Mouse (Mus musculus) macrophage (primary cell): Measurements from ENCODE around the gene Cyp4f13. TPM values are rescaled to one million over a fixed set of nuclear protein-coding genes. Genes with fewer than 3 reads are reported as not detected.
A peak's percentile ranks its signal among the peaks of the same experiment; 100 is the strongest.

Source experiments
- H3K27ac ChIP-seq: fragments of 350-480 bp; formaldehyde crosslinking; 2 replicates; pipeline ENCODE4 v1.9.0; 2021
- H3K36me3 ChIP-seq: fragments of 350-480 bp; formaldehyde crosslinking; 2 replicates; pipeline ENCODE4 v1.9.0; 2021; ENCODE audit errors: inconsistent target
- H3K4me3 ChIP-seq: fragments of 350-480 bp; formaldehyde crosslinking; 2 replicates; pipeline ENCODE4 v1.9.0; 2021; ENCODE audit errors: inconsistent target
- H3K79me2 ChIP-seq: fragments of 350-480 bp; formaldehyde crosslinking; 2 replicates; pipeline ENCODE4 v1.9.0; 2021; ENCODE audit errors: inconsistent target
- WGBS: methylation state at CpG from one replicate; pipeline ENCODE4 v1.1.7; 2026; ENCODE audit warnings: inconsistent platforms; ENCODE audit not compliant: missing documents; 5-methylcytosine and 5-hydroxymethylcytosine counted together
- polyA plus RNA-seq: library from polyadenylated mRNA; stranded (reverse); fragments of 250-400 nt; gene quantifications from 3 replicates; pipeline ENCODE4 v1.2.4, GENCODE M21; 2018; ENCODE audit warnings: inconsistent platforms

Cyp4f13 gene
- polyA plus RNA-seq, 1 experiment from 2014 or later = 21.1 TPM

DNA sequence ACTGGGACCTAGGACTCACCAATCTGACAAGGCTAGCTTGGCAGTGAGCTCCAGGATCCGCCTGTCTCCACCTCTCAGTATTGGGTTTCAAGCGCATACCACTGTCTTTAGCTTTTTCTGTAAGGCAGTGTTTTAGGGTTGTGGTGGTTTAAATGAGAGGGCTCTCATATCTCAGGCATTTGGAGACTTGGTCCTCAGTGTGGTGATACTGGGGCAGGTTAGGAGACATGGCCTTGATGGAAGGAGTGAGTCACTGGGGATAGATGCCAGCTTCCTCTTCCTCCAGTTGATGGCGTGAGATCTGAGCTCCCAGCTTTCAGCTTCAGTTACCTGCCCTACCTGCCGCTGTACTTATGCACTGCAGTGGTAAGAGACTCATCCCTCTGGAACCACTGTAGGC is 7.4 kb downstream of the Cyp4f13 start:
- Histone ChIP-seq H3K27ac (no peak overlapping the region), H3K4me3 (no peak overlapping the region)
- 96% methylated on average over 4 of the region's 4 CpGs for WGBS

DNA sequence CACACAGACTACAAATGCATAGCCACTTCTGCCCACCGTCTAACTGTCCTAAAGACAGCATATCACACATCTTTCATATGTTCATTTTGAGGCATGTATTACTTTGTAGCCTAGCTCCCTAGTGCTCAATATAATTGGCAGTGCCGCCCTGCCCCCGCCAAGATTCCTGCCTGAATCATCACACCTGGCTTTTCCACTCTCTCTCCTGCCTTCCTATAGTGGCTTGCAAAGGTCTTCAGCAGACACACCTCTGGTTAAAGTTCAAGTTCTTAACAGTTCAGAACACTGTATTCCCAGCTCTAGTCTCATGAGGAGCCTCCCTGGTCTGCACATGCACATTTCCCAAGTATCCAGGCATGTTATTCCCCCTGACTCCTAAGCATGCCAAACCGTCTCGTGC is 19.4 kb downstream of the Cyp4f13 start:
- Histone ChIP-seq H3K36me3 (no peaks in the 10 kb centered on the region), H3K27ac (no peak overlapping the region), H3K79me2 (no peaks in the 10 kb centered on the region), H3K4me3 (no peak overlapping the region)
- WGBS = 93% methylated on average over 5 of the region's 5 CpGs

More for the DNA sequence above, 7.4 kb downstream of the Cyp4f13 start:
- Histone ChIP-seq H3K79me2 (no peaks in the 10 kb centered on the region), H3K36me3 (no peaks in the 10 kb centered on the region)

DNA sequence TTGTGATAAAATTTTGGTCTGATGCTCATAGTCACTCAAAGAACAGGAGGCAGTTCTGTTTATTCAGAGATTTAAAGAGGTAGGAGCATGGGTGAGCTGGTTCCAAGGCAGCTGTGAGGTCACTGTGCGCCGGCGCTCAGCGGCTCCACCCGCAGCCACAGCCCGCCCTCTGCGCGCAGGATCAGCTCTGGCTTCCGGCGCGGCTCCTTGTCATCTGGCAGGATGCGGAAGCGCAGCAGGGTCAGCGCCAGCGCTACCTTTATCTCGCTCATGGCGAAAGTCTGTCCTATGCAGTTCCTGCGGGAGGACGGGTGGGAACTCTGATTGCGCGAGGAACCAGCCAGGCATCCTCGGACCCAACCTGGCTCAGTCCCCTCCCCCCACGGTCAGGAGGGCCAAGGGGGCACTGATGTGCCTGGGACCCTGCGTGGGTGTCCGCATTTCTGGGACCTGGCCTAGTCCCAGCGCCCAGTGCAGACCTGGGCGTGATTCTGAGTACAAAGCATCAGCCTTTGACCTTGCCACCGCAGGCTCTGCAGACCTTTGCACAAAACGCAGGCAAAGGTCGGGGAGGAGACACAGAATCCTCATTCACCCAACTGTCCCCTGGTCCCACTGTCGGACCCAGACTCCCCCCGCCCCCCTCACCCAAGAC is 22.4 kb downstream of the Cyp4f13 start:
- H3K79me2 ChIP-seq = no peaks in the 10 kb centered on the region
- no peaks in the 10 kb centered on the region for H3K36me3 ChIP-seq
- H3K27ac ChIP-seq = no peak overlapping the region
- 21% methylated on average over 32 of the region's 32 CpGs for WGBS
- peak overlapping the region; percentile 27 for H3K4me3 ChIP-seq

DNA sequence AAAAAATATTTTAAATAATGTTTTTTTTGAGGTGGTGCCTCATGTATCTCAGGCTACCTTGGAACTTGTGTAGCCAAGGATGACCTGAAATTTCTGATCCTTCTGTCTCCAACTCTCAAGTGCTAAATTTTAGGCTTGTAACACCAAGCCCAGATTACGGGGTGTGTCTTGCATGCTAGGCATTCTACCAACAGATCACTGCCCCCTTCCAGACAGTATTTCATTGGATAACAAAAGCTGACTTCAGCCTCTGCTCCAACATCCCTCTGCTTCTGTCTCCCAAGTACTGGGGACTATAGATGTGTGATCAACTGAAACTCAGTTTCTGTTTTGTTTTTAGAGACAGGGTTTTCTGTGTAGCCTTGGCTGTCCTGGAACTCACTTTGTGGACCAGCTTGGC is 23.5 kb downstream of the Cyp4f13 start:
- Histone ChIP-seq H3K79me2 (no peaks in the 10 kb centered on the region), H3K4me3 (no peak overlapping the region), H3K36me3 (no peaks in the 10 kb centered on the region), H3K27ac (no peak overlapping the region)
- 93% methylated on average over 1 of the region's 1 CpGs for WGBS

DNA sequence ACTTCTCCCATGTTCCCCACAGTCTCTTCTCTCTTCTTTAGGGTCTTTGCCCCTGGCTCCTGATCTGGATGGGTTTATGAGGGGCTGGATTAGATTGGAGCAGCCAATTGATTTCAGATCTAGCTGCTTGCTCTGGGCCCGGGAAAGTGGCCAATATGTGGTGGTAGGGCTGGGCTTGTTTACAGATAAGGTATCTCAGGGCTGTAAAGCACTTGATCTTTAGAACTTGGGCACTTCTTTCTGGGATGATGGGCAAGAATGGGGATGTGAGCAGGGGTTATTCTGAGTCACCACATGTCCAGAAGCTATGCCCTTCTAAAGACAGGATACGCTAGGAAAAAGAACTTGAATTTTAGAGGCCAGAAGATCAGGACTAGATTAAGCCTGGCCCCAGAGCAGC is 28.1 kb downstream of the Cyp4f13 start:
- H3K79me2 ChIP-seq = no peaks in the 10 kb centered on the region
- no peak overlapping the region for H3K4me3 ChIP-seq
- H3K27ac ChIP-seq = no peak overlapping the region
- H3K36me3 ChIP-seq = no peaks in the 10 kb centered on the region
- 59% methylated on average over 2 of the region's 2 CpGs for WGBS

DNA sequence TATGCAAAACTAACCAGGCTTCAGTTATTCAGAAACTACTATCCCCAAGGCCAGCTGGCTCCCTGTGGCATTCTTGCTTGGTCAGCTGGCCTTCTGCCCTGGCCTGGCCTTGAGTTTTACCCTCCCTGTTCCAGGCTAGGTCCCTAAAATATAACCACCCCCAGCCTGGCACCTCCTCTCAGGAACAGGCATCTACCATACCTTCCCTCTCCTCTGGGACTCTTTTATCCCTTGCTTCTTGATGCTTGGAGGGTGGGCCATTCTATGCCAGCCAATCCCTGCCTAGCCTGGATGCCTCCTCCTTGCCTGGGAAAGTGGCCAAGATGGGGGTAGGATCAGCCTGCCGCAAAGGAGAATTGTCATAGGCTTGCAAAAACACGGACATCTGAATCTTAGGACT is 30.1 kb downstream of the Cyp4f13 start, which contains the start of gene Cyp4f14:
Cyp4f14 (minus strand) TSS at position 212 of the 400 bp plus-strand sequence.
- H3K27ac ChIP-seq = no peak within 1 kb of the TSS
- no peak within 1 kb of the TSS for H3K4me3 ChIP-seq
- H3K79me2 ChIP-seq = no peaks in the 10 kb centered on the region
- H3K36me3 ChIP-seq = no peaks in the 10 kb centered on the region
- WGBS = 78% methylated on average over 2 of the region's 2 CpGs

DNA sequence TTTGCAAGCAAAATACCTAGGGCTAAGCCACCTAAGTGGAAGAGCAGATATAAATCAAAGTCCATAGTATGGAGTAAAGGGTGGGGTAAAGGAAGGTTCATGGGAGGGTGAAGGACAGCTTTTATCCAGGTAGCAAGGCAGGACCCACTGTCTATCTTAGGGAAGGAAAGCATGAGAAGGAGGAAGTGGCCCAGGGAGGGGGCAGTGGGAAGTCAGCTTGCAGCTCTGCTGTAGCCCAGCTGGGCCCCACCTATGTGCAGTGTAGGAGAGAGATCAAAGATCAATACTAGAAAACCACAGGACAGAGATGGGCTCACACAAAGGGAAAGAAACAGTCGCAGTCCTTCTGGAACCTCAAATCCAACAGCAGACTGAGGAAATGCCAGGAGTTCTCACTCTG is 31.1 kb downstream of the Cyp4f13 start:
- WGBS = 67% methylated on average over 1 of the region's 1 CpGs
- H3K27ac ChIP-seq = no peak overlapping the region
- no peak overlapping the region for H3K4me3 ChIP-seq
- no peaks in the 10 kb centered on the region for H3K79me2 ChIP-seq
- H3K36me3 ChIP-seq = no peaks in the 10 kb centered on the region

DNA sequence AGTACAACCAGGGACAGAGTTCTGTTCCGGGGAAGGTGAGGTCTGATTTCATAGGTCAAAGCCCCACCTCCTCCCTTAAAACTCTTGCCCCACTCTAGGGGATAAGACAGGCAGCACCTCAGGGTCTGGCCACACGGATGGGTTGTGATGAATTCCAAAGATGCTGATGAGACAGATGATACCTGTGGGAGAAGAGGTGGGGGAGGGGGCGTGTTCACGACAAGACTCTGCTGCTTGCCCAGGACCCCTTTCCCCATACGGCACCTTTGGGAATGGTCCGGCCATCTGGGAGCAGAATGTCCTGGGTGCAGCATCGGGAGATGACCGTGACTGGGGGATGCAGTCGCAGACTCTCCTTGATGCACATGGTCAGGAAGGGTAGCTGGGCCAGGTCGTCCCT is 41.0 kb downstream of the Cyp4f13 start:
- no peaks in the 10 kb centered on the region for H3K36me3 ChIP-seq
- 76% methylated on average over 10 of the region's 10 CpGs for WGBS

DNA sequence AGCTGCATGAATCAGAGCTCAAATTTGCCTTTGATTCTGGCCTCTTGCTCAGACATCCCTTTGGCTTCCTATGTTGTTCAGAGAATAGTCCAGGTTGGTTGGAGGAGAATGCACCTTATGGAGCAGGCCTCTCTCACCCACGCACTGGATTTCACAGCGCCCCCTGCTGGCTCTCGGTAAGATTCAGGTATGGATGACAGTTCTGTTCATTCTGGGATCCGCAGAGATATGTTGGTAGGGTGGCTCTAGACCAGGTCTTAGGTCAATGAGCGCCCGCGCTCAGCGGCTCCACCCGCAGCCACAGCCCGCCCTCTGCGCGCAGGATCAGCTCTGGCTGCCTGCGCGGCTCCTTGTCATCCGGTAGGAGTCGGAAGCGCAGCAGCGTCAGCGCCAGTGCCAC is 42.0 kb downstream of the Cyp4f13 start:
- Histone ChIP-seq H3K4me3 (no peak overlapping the region), H3K79me2 (no peaks in the 10 kb centered on the region), H3K27ac (no peak overlapping the region), H3K36me3 (no peaks in the 10 kb centered on the region)
- whole genome bisulfite sequencing = 19% methylated on average over 17 of the region's 19 CpGs

More for the DNA sequence above, 41.0 kb downstream of the Cyp4f13 start:
- no peak overlapping the region for H3K27ac ChIP-seq
- H3K4me3 ChIP-seq = no peak overlapping the region
- H3K79me2 ChIP-seq = no peaks in the 10 kb centered on the region

DNA sequence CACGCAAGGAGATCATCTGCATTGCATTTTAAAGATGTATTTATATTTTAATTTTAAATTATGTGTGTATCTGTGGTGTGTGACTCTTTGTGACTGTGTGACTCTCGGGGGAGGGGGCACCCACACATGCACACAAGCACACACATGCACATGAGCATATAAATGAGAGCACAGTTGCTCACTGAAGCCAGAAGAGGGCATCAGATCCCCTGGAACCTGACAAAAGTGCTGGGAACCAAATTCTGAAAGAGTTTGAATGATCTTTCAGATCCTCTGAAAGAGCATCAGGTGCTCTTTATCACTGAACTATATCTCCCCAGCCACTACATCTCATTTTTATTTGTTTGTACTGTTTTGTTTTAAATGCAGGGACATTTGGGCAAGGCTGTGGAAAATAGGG is 42.8 kb downstream of the Cyp4f13 start:
- 50% methylated on average over 2 of the region's 2 CpGs for WGBS
- no peak overlapping the region for H3K4me3 ChIP-seq
- H3K79me2 ChIP-seq = no peaks in the 10 kb centered on the region
- H3K27ac ChIP-seq = no peak overlapping the region
- H3K36me3 ChIP-seq = no peaks in the 10 kb centered on the region

DNA sequence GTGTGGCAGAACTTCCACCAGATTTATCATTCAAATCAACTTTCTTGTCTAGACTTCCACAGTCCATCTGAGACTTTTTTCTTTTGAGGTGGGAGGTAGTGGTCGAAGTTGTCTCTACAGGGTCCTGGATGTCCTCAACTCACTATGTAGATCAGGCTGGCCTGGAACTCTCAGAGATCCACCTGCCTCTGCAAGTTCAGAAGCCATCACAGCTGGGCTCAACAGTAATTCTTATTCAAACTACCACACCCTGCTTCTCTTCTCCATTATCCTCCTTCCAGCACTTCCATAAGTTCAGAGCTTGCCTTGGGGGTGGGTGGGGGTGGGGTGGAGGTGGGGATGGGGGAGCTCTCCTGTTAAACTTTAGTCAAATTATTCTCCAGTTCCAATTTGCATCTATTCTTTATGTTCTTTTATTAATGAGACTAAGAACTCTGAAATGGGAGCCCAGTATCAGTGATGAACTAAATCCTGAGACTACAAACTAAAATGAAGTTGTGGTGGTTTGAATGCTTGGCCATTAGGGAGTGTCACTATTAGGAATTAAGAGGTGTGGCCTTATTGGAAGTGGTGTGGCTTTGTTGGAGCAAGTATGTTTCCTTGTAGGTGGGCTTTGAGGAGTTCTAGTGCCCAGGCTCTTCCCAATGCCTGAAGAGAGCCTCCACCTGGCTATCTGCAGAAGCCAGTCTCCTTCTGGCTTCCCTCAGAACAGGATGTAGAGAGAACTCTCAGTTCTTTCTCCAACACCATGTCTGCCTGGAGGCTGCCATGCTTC is 45.3 kb downstream of the Cyp4f13 start:
- no peaks in the 10 kb centered on the region for H3K36me3 ChIP-seq
- no peak overlapping the region for H3K4me3 ChIP-seq
- H3K79me2 ChIP-seq = no peaks in the 10 kb centered on the region
- 63% methylated on average over 1 of the region's 1 CpGs for WGBS
- H3K27ac ChIP-seq = no peak overlapping the region

DNA sequence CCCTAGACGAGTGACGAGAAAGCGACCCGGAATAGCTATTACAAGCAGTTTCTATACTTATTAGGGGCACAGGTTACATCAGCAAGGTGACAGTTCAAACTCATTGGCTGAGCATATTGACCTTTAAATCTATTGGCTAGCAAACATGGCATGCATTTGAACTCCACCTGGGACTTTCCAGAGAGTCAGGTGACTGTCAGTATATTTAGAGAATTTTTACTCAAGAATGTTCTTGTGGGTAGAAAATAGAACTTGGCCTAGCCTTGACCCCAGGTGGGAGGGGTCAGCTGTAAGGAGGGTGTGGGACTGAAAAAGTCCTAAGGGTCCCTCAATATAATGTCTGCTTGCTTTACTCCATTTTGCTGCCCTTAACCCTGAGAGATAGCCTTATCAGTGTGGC is 51.8 kb downstream of the Cyp4f13 start:
- H3K4me3 ChIP-seq = no peak overlapping the region

DNA sequence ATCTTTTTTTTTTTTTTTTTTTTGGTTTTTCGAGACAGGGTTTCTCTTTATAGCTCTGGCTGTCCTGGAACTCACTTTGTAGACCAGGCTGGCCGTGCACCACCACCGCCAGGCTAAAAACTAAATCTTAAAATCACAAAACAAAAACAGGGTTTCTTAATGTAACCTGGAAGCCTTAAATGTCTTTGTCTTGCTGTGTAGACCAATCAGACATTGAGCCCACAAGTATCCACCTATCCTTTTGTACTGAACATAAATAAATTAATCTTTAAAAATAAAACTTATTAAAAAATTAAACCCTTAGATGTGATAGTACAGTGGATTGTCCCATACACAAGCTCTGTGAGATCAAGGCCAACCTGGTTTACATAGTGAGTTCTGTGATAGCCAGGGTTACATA is 53.3 kb downstream of the Cyp4f13 start:
- 100% methylated on average over 2 of the region's 3 CpGs for WGBS
- Histone ChIP-seq H3K4me3 (no peak overlapping the region), H3K36me3 (no peaks in the 10 kb centered on the region)

More for the DNA sequence above, 51.8 kb downstream of the Cyp4f13 start:
- no peaks in the 10 kb centered on the region for H3K36me3 ChIP-seq
- peaks cover 10% of the 10 kb centered on the region; the same call in 1 of the 2 replicates for H3K79me2 ChIP-seq
- WGBS = 98% methylated on average over 4 of the region's 4 CpGs
- H3K27ac ChIP-seq = no peak overlapping the region

DNA sequence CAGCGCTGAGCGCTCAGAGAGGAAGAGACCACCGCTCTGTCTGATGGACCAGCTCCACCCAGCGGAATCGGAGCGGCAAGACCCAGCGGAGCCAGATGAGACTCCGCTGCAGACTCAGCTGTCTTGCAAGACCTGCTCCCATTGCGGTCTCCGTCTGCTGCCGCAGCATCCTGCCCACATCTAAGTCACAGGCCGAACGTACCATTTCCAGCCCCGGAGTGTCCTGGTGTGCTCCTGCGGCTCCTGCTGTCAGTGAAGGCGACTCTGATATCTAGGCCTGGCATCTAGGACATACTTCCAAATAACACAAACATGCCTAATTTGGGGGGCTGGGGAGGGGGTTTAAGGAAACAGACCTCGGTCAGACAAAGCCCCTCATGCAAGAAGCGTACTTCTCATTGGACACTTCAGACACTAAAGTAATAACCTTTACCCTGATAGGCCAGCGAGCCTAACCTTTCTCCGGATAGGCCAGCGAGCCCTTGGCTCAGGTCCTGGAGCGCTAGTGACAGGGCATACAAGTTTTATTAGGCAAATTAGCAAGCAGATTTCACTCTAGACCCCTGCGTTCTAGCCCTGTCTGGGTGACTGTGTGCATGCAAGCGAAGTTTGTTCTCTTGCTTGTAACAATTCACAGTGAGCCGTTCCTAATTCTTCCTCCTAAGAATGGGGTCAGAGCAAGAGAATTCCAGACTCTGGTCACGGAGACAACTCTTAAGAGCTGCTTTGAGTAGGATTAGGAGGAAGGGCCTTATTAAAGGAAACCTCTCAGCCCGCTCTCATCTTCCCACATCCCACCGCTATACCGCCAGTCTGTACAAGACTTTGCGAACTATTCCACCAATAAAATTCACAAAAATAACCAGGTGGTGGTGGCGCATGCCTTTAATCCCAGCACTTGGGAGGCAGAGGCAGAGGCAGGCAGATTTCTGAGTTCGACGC is 55.7 kb downstream of the Cyp4f13 start, which contains the start of gene Zfp870:
Zfp870 (minus strand) TSS at position 404 of the 942 bp plus-strand sequence.
- H3K27ac ChIP-seq = peak within 1 kb of the TSS; percentile 38
- H3K4me3 ChIP-seq = peak within 1 kb of the TSS; percentile 91
- 16% methylated on average over 33 of the region's 33 CpGs for WGBS
- peaks cover 21% of the 10 kb centered on the region; the same call in 1 of the 2 replicates for H3K79me2 ChIP-seq
- H3K36me3 ChIP-seq = no peaks in the 10 kb centered on the region

More for the DNA sequence above, 53.3 kb downstream of the Cyp4f13 start:
- H3K27ac ChIP-seq = no peak overlapping the region
- peaks cover 21% of the 10 kb centered on the region; the same call in 1 of the 2 replicates for H3K79me2 ChIP-seq
